Mouse (Mus musculus) myocyte (in vitro differentiated cells): ENCODE measurements around the gene Tgfbr1. TPM values are rescaled to one million over a fixed set of nuclear protein-coding genes. Genes with fewer than 3 reads are reported as not detected.
"Not testable (repeated sequence)": the region's sequence is repeated elsewhere in the genome, so short reads cannot be mapped to it uniquely, and the experiment has no call there.

Experiments
- H3K27me3 ChIP-seq: one replicate; pipeline ENCODE4 v1.6.1; 2011; ENCODE audit not compliant: control insufficient read depth, insufficient read depth, insufficient read length
- H3K36me3 ChIP-seq: one replicate; pipeline ENCODE4 v1.6.1; 2011; ENCODE audit not compliant: control insufficient read depth, insufficient read depth
- H3K4me2 ChIP-seq: one replicate; pipeline ENCODE4 v1.6.1; 2011; ENCODE audit warnings: low read depth, control low read depth
- H3K4me3 ChIP-seq: one replicate; pipeline ENCODE4 v1.5.1; 2011; ENCODE audit warnings: mild to moderate bottlenecking, control low read depth, moderate library complexity
- H3K79me2 ChIP-seq: one replicate; pipeline ENCODE4 v1.6.1; 2011; ENCODE audit not compliant: control insufficient read depth, insufficient read depth
- H3ac ChIP-seq: one replicate; pipeline ENCODE4 v1.6.1; 2011; ENCODE audit not compliant: control insufficient read depth, insufficient read length
- CEBPB ChIP-seq: IDR thresholded peaks from 2 replicates; pipeline ENCODE4 v1.6.1; 2011; ENCODE audit warnings: mild to moderate bottlenecking, moderate library complexity; ENCODE audit not compliant: poor library complexity, insufficient read depth, severe bottlenecking
- E2F4 ChIP-seq: IDR thresholded peaks from one replicate; pipeline ENCODE4 v1.6.1; 2011; ENCODE audit warnings: mild to moderate bottlenecking, control low read depth, moderate library complexity; ENCODE audit not compliant: insufficient read depth
- MAX ChIP-seq: IDR thresholded peaks from one replicate; pipeline ENCODE4 v1.6.1; 2011; ENCODE audit warnings: low read depth, mild to moderate bottlenecking, control low read depth
- MYOD1 ChIP-seq, 3 experiments: IDR thresholded peaks; one replicate each; pipeline ENCODE4 v1.6.1; 2011; ENCODE audit warnings: control low read depth in 2 of 3, low read depth in 2 of 3, mild to moderate bottlenecking in 2 of 3, moderate library complexity in 1 of 3; ENCODE audit not compliant: insufficient read length in 2 of 3, control insufficient read depth in 1 of 3
- MYOG ChIP-seq, 3 experiments: IDR thresholded peaks; one replicate each; pipeline ENCODE4 v1.6.1; 2011; ENCODE audit warnings: control low read depth in 2 of 3, low read depth in 2 of 3, mild to moderate bottlenecking in 2 of 3; ENCODE audit not compliant: insufficient read length in 2 of 3, control insufficient read depth in 1 of 3, insufficient read depth in 1 of 3
- POLR2A ChIP-seq: IDR thresholded peaks from one replicate; pipeline ENCODE4 v1.6.1; 2011; ENCODE audit warnings: low read depth, mild to moderate bottlenecking, control low read depth, moderate library complexity; ENCODE audit not compliant: insufficient read length
- POLR2AphosphoS2 ChIP-seq: IDR thresholded peaks from one replicate; pipeline ENCODE4 v1.6.1; 2011; ENCODE audit warnings: low read depth, control low read depth; ENCODE audit not compliant: insufficient read length
- REST ChIP-seq: IDR thresholded peaks from one replicate; pipeline ENCODE4 v1.6.1; 2011; ENCODE audit warnings: mild to moderate bottlenecking, control low read depth, moderate library complexity; ENCODE audit not compliant: insufficient read depth, insufficient read length
- SRF ChIP-seq: IDR thresholded peaks from one replicate; pipeline ENCODE4 v1.6.1; 2011; ENCODE audit warnings: low read depth; ENCODE audit not compliant: control insufficient read depth, insufficient read length
- TCF12 ChIP-seq: IDR thresholded peaks from one replicate; pipeline ENCODE4 v1.6.1; 2011; ENCODE audit warnings: mild to moderate bottlenecking, control low read depth; ENCODE audit not compliant: poor library complexity, insufficient read depth, severe bottlenecking
- TCF3 ChIP-seq: IDR thresholded peaks from one replicate; pipeline ENCODE4 v1.6.1; 2011; ENCODE audit warnings: low read depth, control low read depth; ENCODE audit not compliant: insufficient read length
- USF1 ChIP-seq: IDR thresholded peaks from one replicate; pipeline ENCODE4 v1.6.1; 2011; ENCODE audit warnings: low read depth, mild to moderate bottlenecking, control low read depth, moderate library complexity
- polyA plus RNA-seq: library from polyadenylated mRNA; unstranded; fragments of >200 nt; fragmentation: generic; extraction: Trizol; gene quantifications from one replicate; pipeline ENCODE4 v1.2.1, GENCODE M21; 2012; ENCODE audit warnings: missing spikeins

Tgfbr1 gene
- polyA plus RNA-seq, 1 experiment: 2.7 TPM

- Histone ChIP-seq H3K27me3 (no peaks in the 10 kb centered on the region), H3K4me3 (peak overlapping the region; percentile 50), H3K36me3 (no peaks in the 10 kb centered on the region), H3K79me2 (peaks cover 46% of the 10 kb centered on the region), H3K4me2 (peak overlapping the region; percentile 92), H3ac (no peak overlapping the region)
- TF ChIP-seq SRF: no peak
These were observed 1.3 kb downstream of the Tgfbr1 start for GRCm38 (mm10) chr4:47354304-47354703.

- H3K36me3 ChIP-seq: no peaks in the 10 kb centered on the region
- H3ac ChIP-seq: no peak overlapping the region
- no peak overlapping the region for H3K4me2 ChIP-seq
- H3K4me3 ChIP-seq: no peak overlapping the region
- no peaks in the 10 kb centered on the region for H3K27me3 ChIP-seq
- H3K79me2 ChIP-seq: peaks cover 57% of the 10 kb centered on the region
- TF ChIP-seq MAX: no peak
- no peak for TF ChIP-seq POLR2AphosphoS2
These were observed 9.6 kb downstream of the Tgfbr1 start for GRCm38 (mm10) chr4:47362662-47363061.

- H3K4me2 ChIP-seq: no peak overlapping the region
- H3K27me3 ChIP-seq: no peaks in the 10 kb centered on the region
- H3K36me3 ChIP-seq: no peaks in the 10 kb centered on the region
- H3K79me2 ChIP-seq: peaks cover 52% of the 10 kb centered on the region
- H3K4me3 ChIP-seq: no peak overlapping the region
- TF ChIP-seq POLR2AphosphoS2: no peak
- TF ChIP-seq MAX: no peak
- no peak for TF ChIP-seq SRF
- no peak overlapping the region for H3ac ChIP-seq
These were observed 10.1 kb downstream of the Tgfbr1 start for GRCm38 (mm10) chr4:47363134-47363533.

GRCm38 (mm10) chr4:47368717-47369116, 15.7 kb downstream of the Tgfbr1 start:
- Histone ChIP-seq H3K27me3 (no peaks in the 10 kb centered on the region), H3K79me2 (peaks cover 23% of the 10 kb centered on the region), H3K4me2 (no peak overlapping the region), H3ac (no peak overlapping the region), H3K36me3 (no peaks in the 10 kb centered on the region), H3K4me3 (no peak overlapping the region)
- TF ChIP-seq SRF (no peak), REST (no peak), MAX (no peak), TCF12 (no peak), CEBPB (no peak), POLR2AphosphoS2 (no peak), MYOG (IDR thresholded peaks at IDR 0.05; ENCODE audit: control insufficient read depth in 1 of 3, insufficient read depth in 1 of 3, insufficient read length in 2 of 3, low read depth in 2 of 3) (no peak), TCF3 (no peak), USF1 (no peak), E2F4 (no peak), MYOD1 (IDR thresholded peaks at IDR 0.05; ENCODE audit: control insufficient read depth in 1 of 3, insufficient read length in 2 of 3, low read depth in 2 of 3) (no peak), POLR2A (no peak)

- peaks cover 8% of the 10 kb centered on the region for H3K79me2 ChIP-seq
- H3K27me3 ChIP-seq: no peaks in the 10 kb centered on the region
- no peak overlapping the region for H3K4me2 ChIP-seq
- no peak for TF ChIP-seq CEBPB
- TF ChIP-seq MAX: no peak
- TF ChIP-seq SRF: no peak
- no peak for TF ChIP-seq USF1
- TF ChIP-seq TCF12: no peak
- TF ChIP-seq MYOD1 (IDR thresholded peaks at IDR 0.05; ENCODE audit: control insufficient read depth in 1 of 3, insufficient read length in 2 of 3, low read depth in 2 of 3): no peak
- no peak for TF ChIP-seq POLR2AphosphoS2
- TF ChIP-seq TCF3: no peak
- TF ChIP-seq MYOG (IDR thresholded peaks at IDR 0.05; ENCODE audit: control insufficient read depth in 1 of 3, insufficient read depth in 1 of 3, insufficient read length in 2 of 3, low read depth in 2 of 3): no peak
- no peak for TF ChIP-seq POLR2A
- TF ChIP-seq E2F4: no peak
- TF ChIP-seq REST: no peak
- H3K36me3 ChIP-seq: no peaks in the 10 kb centered on the region
- H3K4me3 ChIP-seq: no peak overlapping the region
- no peak overlapping the region for H3ac ChIP-seq
These were observed 25.7 kb downstream of the Tgfbr1 start for GRCm38 (mm10) chr4:47378716-47379115.

- Histone ChIP-seq H3ac (no peak overlapping the region), H3K79me2 (peaks cover 8% of the 10 kb centered on the region), H3K4me3 (no peak overlapping the region), H3K27me3 (no peaks in the 10 kb centered on the region), H3K36me3 (peaks cover 3% of the 10 kb centered on the region), H3K4me2 (no peak overlapping the region)
- TF ChIP-seq TCF3: no peak
These were observed 29.4 kb downstream of the Tgfbr1 start for GRCm38 (mm10) chr4:47382426-47382825.

GRCm38 (mm10) chr4:47391926-47392325, 38.9 kb downstream of the Tgfbr1 start:
- H3K4me3 ChIP-seq, H3K79me2 ChIP-seq, H3K4me2 ChIP-seq, H3ac ChIP-seq, H3K27me3 ChIP-seq, H3K36me3 ChIP-seq: not testable (repeated sequence)
